Mouse (Mus musculus) urinary bladder, postnatal 10 days (tissue): Measurements from ENCODE around the gene Plekhj1.

Experiments
- DNase-seq: peaks from one replicate; pipeline ENCODE4 v3.0.0; 2022; ENCODE audit warnings: low spot score

Plekhj1 gene

DNA sequence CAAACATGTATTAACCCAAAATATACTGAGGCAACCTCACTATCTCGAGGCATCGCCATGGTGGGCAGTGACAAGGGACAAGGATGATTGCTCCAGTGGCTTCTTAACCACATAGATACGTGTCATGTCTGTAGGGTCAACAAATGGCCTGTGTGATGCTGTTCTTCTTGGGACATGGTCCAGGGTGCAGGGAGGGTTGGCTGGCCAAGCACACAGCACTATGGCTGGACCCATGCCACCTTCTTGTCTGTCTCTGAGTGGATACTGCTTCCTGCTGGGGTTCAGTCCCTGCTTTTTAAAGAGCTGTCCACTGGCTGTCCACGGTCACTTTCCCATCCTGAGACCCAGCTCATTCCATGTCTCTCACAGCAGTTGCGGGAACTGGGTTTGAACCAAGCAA, 21.3 kb downstream of the Plekhj1 start:
- no peak for DNase-seq

DNA sequence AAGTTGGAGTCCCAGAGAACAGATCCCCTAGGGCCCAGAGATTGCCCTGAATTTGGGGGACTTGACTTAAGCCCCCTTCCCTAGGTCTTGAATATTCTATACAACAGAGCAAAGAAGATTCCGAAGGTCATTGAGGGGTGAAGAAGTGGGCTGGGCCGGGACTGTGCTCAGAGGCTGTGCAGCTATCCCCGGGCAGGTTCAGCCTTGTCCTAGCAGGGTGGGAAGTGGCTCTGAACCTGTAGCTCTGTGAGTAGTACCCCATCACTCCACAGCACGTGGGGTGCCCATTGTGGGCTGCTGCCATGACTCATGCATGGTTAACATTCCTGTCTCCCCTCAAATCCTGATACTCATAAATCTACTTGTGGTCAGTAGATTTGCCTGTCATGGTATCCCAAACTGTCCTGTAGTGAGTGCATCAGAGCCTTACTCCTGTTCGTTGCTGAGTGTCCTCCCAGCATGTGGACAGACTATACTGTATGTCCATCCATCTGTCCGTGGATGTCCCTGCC, 22.0 kb downstream of the Plekhj1 start:
- DNase-seq: no peak

GRCm38 (mm10) chr10:80775731-80776130, 22.7 kb downstream of the Plekhj1 start:
- no peak for DNase-seq

DNA sequence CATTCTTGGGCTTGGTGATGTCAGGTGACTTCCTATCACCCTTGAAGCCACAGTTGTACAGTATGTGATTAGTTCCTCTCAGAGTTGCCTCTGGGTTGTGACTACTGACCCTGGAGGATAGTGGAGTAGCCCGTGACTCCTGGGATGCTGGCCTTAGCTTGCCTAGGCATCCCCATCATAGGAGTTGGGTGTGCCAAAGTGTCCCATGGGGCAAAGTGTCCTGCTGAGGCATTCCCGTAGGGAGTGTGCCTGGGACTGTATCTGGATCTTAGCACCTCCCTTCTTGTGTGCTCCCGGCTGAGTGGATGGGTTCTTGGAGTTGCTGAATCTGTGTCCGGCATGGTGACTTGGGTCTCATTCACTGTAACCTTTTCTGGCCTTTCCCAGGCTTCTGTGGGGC, 23.4 kb downstream of the Plekhj1 start:
- DNase-seq: no peak

DNA sequence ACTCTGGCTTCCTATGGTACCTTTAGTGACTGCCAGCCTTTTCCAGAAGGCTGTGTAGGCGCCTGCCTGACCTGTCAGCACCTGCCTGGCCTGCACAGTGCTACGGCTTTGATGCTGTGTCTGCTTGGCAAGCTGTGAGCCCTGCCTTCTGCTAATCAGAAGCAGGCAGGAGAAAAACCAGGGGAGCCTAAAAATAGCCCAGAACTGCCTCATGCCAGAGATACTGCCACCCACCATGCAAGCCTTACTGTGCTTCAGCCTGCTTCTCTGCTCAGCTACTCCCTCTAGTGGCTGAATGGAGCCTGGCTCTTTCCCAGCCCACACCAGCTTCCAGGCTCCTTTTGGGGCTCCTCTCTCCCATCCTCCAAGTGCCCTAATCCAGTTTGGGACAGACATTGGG, 23.9 kb downstream of the Plekhj1 start:
- DNase-seq: peak; percentile 52

DNA sequence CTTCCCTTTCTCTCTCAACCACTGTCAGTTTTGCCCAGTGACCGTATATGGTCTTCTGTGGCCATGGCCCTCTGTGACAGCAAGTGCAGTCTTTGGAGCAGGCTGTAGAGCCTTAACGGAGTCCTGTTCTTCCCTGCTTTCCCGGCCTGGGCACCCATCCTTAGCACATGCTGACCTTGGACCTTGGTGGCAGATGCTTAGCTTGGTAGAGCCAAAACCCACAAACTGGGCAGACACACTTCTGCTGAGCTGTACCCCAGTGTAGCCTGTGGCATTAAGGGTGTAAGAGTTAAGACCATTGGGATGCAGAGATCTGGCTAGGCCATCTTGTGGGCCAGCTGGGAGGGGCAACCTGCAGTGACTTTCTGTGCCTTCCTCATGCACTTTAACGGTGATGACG, 24.6 kb downstream of the Plekhj1 start:
- DNase-seq: no peak

DNA sequence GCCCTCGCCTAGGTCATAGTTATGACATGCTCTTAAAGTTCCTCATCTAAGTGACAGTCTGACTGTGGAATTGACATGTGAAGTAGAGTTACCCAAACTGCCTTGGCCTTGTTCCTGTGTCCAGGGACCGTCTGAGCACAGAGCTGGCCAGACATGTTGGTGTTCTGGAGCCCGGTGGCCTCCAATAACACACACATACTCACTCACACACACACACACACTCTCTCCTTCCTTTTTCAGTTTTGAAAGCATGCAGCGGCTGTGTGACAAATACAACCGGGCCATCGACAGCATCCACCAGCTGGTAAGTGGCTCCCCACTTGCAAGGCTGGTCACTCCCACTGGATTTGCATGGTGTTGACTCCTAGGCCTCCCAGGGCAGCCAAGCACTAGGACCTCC, 30.1 kb downstream of the Plekhj1 start:
- no peak for DNase-seq

- DNase-seq: no peak
Observed at GRCm38 (mm10) chr10:80766161-80766815, 32.1 kb downstream of the Plekhj1 start.

DNA sequence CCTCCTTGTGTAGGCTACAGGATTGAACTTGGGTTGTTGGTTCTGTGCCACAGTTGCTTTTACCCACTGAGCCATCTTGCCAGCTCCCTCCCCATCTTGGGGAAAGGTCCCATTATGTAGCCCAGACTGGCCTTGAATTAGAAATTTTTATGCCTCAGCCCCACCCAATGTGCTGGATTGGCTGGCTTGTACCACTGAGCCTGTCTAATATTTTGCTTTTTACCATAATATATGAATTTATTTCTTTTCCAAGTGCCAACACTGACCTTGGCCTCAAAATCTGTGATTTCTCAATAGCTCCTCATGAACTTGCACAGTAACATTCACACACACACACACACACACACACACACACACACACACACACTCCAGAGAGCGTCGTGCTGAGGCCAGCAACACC, 32.7 kb downstream of the Plekhj1 start:
- no peak for DNase-seq

GRCm38 (mm10) chr10:80763502-80763901, 34.9 kb downstream of the Plekhj1 start:
- no peak for DNase-seq

- DNase-seq: no peak
Observed at GRCm38 (mm10) chr10:80761821-80762220, 36.6 kb downstream of the Plekhj1 start.

- DNase-seq: no peak
Observed at GRCm38 (mm10) chr10:80760596-80761524, 37.6 kb downstream of the Plekhj1 start.

- no peak for DNase-seq
Observed at GRCm38 (mm10) chr10:80758651-80759050, 39.8 kb downstream of the Plekhj1 start.

DNA sequence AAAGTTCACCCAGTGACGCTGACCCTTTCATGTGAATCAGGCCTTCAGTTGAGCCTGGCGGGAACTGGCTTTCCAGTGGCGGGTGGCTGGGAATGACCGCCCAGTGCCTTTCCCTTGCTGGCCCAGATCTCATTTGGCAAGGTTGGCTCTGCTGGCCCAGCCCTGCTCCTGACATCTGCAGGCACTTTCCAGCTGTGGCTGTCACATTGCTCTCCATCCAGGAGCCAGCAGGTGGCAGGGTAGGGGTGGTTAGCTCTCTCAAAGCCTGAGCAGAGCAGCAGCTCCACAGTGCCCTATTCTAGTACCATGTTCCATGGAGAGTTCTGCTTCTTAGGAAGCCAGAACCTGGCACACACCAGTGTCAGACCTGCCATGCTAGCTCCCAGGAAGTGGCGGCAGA, 40.7 kb downstream of the Plekhj1 start:
- DNase-seq: no peak

DNA sequence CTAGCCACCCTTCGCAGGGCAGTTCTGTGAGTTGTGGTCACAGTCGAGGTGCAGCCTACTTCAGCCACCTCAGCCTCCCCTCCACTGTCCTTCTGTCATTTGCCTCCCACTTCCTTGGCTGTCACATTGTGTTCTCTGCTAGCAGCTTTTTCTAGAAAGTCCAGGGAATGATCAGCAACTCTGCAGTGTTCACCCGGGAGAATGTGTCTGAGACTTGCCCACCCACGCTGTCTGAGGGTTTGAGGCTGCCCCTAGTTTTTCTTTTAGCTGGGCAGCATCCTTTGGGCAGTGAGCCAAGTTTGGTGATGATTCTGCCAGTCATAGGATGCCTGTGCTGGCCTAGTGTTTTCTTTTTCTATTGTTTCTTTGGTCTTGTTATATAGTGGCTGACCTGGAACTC, 41.5 kb downstream of the Plekhj1 start:
- DNase-seq: no peak

DNA sequence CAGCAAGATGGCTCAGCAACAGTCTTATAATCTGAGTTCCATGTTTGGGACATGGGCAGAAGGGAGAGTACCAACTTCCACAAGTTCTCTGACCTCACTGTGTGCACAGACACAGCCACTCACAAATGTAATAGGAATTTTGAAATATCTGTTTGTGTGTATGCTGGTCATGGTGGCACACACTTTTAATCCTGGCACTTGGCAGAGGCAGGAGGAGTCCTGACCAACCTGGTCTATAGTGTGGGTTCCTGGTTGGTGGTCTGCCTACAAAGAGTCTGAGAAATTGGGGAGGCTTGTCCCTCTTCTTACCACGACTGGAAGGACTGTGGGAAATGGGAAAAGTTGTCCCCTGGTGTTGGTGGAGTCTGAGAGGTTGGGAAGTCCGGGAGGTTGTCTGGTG, 41.9 kb downstream of the Plekhj1 start:
- DNase-seq: no peak

DNA sequence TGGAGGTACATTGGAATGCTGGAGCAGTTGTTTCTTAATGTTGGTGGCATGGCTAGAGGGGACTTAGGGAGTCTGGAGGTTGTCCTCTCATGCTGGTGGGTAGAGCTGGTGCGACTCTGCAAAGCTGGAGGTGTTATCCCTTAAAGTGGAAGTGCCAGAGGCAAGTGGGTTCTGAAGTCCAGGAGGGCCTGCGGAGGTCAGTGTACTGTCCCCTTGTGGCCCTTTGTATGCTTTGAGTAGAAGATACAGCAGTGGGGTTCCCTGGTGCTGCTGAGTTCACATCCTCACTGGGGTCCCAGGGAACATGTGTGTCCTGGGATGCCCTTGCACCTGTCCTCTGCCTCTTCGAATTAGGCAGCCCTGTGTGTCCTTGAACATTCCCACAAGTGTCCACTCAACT, 42.3 kb downstream of the Plekhj1 start:
- no peak for DNase-seq

- no peak for DNase-seq
Observed at GRCm38 (mm10) chr10:80755291-80756015, 43.0 kb downstream of the Plekhj1 start.

DNA sequence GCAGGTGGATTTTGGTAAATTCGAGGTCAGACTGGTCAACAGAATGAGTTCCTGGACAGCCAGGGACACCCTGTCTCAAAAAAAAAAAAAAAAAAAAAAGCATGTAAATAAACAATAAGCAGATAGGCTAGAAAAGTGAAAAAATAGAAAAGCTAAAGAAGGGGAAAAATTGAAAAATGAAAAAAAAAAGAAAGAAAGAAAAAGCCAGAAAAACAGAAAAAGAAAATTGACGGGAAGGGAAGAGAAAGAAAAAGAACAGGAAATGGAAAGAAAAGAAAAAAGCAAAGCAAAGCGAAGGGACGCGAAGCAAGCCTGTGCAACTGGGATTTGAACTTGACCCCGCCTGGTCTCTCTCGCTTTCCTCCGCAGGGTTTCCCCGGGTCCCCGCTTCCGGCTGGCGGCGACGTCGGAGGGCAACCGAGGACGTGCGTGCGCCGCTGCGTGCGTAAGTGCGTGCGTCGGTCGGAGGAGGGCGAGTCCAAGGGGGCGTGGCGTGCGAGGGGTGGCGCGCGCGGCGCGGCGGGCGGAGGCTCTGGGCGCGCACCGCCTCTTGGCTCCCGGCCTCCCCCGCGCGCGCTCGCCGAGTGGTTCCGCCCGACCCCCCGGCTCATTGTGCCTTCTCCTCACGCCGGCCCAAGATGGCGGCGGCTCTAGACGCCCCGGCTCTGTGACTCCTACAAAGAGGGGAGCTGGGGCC, 43.7 kb downstream of the Plekhj1 start, which contains the start of gene Dot1l:
TSS of gene Dot1l (plus strand) at position 613 of the 697 bp plus-strand sequence.
- peak; percentile 92 for DNase-seq

DNA sequence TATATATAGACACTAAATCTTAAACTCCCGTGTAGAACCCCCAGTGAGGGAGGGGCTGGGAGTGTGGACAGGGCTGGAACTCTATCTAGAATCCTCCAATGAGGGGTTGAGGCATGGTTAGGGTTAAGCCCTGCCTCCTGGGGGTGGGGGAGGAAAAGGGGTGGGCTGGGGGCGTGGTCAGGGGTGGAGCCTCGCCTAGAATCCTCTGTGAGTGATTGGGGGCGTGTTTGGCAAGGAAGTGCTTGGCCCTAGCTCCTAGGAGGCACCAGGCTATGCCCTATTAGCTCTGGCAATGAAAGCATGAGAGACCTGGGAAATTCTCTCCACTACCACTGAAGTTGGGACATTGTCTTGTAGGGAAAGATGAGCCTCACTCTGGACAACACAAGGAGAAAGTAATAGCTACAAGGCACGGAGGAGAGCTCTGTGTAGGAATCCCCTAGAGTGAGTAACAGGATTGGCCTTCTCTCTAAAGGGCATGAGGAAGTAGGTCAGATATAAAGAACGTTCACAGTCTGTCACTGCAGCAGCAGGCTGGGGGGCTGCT, 46.3 kb downstream of the Plekhj1 start:
- no peak for DNase-seq

- DNase-seq: no peak
Observed at GRCm38 (mm10) chr10:80751188-80751832, 47.1 kb downstream of the Plekhj1 start.
